ENCODE assay signal across 11 mouse cellular contexts in genomic region chr13:48716075-48716474, GRCm38 (mm10). TPM values are rescaled to one million over a fixed set of nuclear protein-coding genes. Genes with fewer than 3 reads are reported as not detected.
A peak's percentile ranks its signal among the peaks of the same experiment; 100 is the strongest.
DNase-seq lines count a peak whose midpoint lies in the region; ATAC-seq and TF ChIP-seq lines count a peak whose summit lies in the region.
"Had no signal": no experiment of that assay in that cellular context is flagged by ENCODE, and none has a peak within 500 bp of the region (broad histone marks: within the 10 kb centered on the region; RNA-seq: fewer than 3 reads in every experiment).

No protein-coding gene starts in this region.

- no peaks in the 10 kb centered on the region for H3K27me3 ChIP-seq in hindbrain, embryonic 11.5 days (ENCODE audit: control insufficient read depth, insufficient read depth, low read length)
- no peaks in the 10 kb centered on the region; the same call in 1 of the 2 replicates for H3K27me3 ChIP-seq in hindbrain, embryonic 13.5 days

- no peak for ATAC-seq in hindbrain, embryonic 11.5 days (ENCODE audit: low FRiP score)
- no peak for ATAC-seq in hindbrain, embryonic 13.5 days (ENCODE audit: low FRiP score)
- ATAC-seq: Patski had no signal

- H3K4me2 ChIP-seq in hindbrain, embryonic 11.5 days (replicated peaks; ENCODE audit: low read depth, low read length), result no peak overlapping the region
- no peak overlapping the region for H3K4me2 ChIP-seq in hindbrain, embryonic 13.5 days

- no peak for TF ChIP-seq POLR2A in bone marrow, adult 2 months (IDR thresholded peaks at IDR 0.05; ENCODE audit: borderline replicate concordance, control insufficient read depth, low read depth, low read length)
- no peak for TF ChIP-seq POLR2A in olfactory bulb, adult 2 months (IDR thresholded peaks at IDR 0.05; ENCODE audit: insufficient read depth, low read depth, low read length)

- H3K4me3 ChIP-seq in hindbrain, embryonic 11.5 days (ENCODE audit: low read depth, low read length), result no peak overlapping the region
- no peak overlapping the region for H3K4me3 ChIP-seq in hindbrain, embryonic 13.5 days
- H3K4me3 ChIP-seq in bone marrow, adult 2 months (replicated peaks; ENCODE audit: control insufficient read depth, low read depth, low read length), result no peak overlapping the region
- H3K4me3 ChIP-seq in olfactory bulb, adult 2 months (ENCODE audit: insufficient read depth, low read depth, low read length), result no peak overlapping the region

- H3K36me3 ChIP-seq in hindbrain, embryonic 11.5 days (ENCODE audit: control insufficient read depth, insufficient read depth, low read length), result no peaks in the 10 kb centered on the region
- H3K36me3 ChIP-seq in hindbrain, embryonic 13.5 days, result no peaks in the 10 kb centered on the region

- no peak overlapping the region for H3K9ac ChIP-seq in hindbrain, embryonic 11.5 days (ENCODE audit: low read depth, low read length)
- no peak overlapping the region for H3K9ac ChIP-seq in hindbrain, embryonic 13.5 days

- H3K9me3 ChIP-seq in hindbrain, embryonic 11.5 days (ENCODE audit: control insufficient read depth, low read length), result no peaks in the 10 kb centered on the region
- H3K9me3 ChIP-seq in hindbrain, embryonic 13.5 days, result 0 out of 2 replicates have a peak, but pooled peaks cover 7% of the 10 kb centered on the region

- TF ChIP-seq CTCF in bone marrow, adult 2 months (IDR thresholded peaks at IDR 0.05; ENCODE audit: control insufficient read depth, insufficient read depth, low read length), result peak; percentile 33; the same call in 1 of the 2 replicates
- TF ChIP-seq CTCF in olfactory bulb, adult 2 months (IDR thresholded peaks at IDR 0.05; ENCODE audit: insufficient read depth, low read depth, low read length), result peak; percentile 28; the same call in 1 of the 2 replicates

- H3K4me1 ChIP-seq in hindbrain, embryonic 11.5 days (replicated peaks; ENCODE audit: control insufficient read depth, insufficient read depth, low read length), result no peaks in the 10 kb centered on the region
- 0 out of 2 replicates have a peak, but pooled peaks cover 4% of the 10 kb centered on the region for H3K4me1 ChIP-seq in hindbrain, embryonic 13.5 days (replicated peaks)
- no peaks in the 10 kb centered on the region for H3K4me1 ChIP-seq in bone marrow, adult 2 months (ENCODE audit: control insufficient read depth, insufficient read depth, low read length)
- no peaks in the 10 kb centered on the region for H3K4me1 ChIP-seq in olfactory bulb, adult 2 months (ENCODE audit: control insufficient read depth, insufficient read depth, low read length)

- DNase-seq in hindbrain, embryonic 11.5 days (ENCODE audit: low spot score), result peak; percentile 19
- DNase-seq in lung, postnatal 10 days, result peak; percentile 17
- DNase-seq in lung, postnatal 4 days, result no peak
- DNase-seq in right cerebral cortex, postnatal 36 days (ENCODE audit: low spot score in 2 of 2), result no peak
- DNase-seq in thymus, postnatal 4 days, result no peak
- DNase-seq: heart, postnatal 4 days; right cerebral cortex, postnatal 25 days had no signal

- no peak overlapping the region for H3K27ac ChIP-seq in hindbrain, embryonic 11.5 days (ENCODE audit: low read depth, low read length)
- H3K27ac ChIP-seq in hindbrain, embryonic 13.5 days, result no peak overlapping the region
- H3K27ac ChIP-seq in bone marrow, adult 2 months (ENCODE audit: control insufficient read depth, insufficient read depth, low read depth, low read length, poor library complexity), result no peak overlapping the region
- H3K27ac ChIP-seq in olfactory bulb, adult 2 months (ENCODE audit: insufficient read depth, low read depth, low read length), result no peak overlapping the region

- WGBS in hindbrain, embryonic 11.5 days, result 56% methylated on average over 4 of the region's 4 CpGs
- 60% methylated on average over 4 of the region's 4 CpGs for WGBS in hindbrain, embryonic 13.5 days
- 59% methylated on average over 4 of the region's 4 CpGs for WGBS in bone marrow, adult 2 months
- 70% methylated on average over 4 of the region's 4 CpGs for WGBS in olfactory bulb, adult 2 months

RNA-seq across cellular contexts. Expression of gene Barx1, which starts 53.3 kb away (rescaled TPM):
- polyA plus RNA-seq in hindbrain, embryonic 11.5 days (2014; fragmentation: Nextera tagmentation; extraction: Ambion mirVana), result 0.83 and 1.3 TPM in 2 replicates
- polyA plus RNA-seq in hindbrain, embryonic 13.5 days (2015; fragmentation: Nextera tagmentation; extraction: Ambion mirVana), result 0.87 TPM in 1 of 2 replicates, not detected in the other
- polyA plus RNA-seq in bone marrow, adult 2 months (2011; ENCODE audit: insufficient read depth, insufficient read length, low replicate concordance, missing spikeins), result not detected in 2 replicates
- not detected in 2 replicates for polyA plus RNA-seq in olfactory bulb, adult 2 months (2012; ENCODE audit: insufficient read depth, insufficient read length, low replicate concordance, missing spikeins)
- polyA plus RNA-seq: Patski had no signal

Comparison
In these comparisons a context has a peak if more than half of its experiments do, and no peak if none do; other contexts are left out.
1. DNase-seq: peak in hindbrain, embryonic 11.5 days (single experiment) and lung, postnatal 10 days (single experiment); none in lung, postnatal 4 days (0 of 2), right cerebral cortex, postnatal 36 days (0 of 2) and thymus, postnatal 4 days (single experiment).